Mouse (Mus musculus): ENCODE measurements at regions not wholly inside any gene's neighbourhood (a gene's known extent, or its start where the extent isn't known, plus 50 kb on each side); places are given as distances from the start of the nearest gene placed in this dataset.

GRCm38 (mm10) chr17:45252593-45253230 is 180.8 kb downstream of the Cdc5l start:
- TF ChIP-seq CTCF (IDR thresholded peaks at IDR 0.05; ENCODE audit: borderline replicate concordance, extremely low read depth, insufficient read depth, insufficient read length) (no peak), POLR2A (IDR thresholded peaks at IDR 0.05; ENCODE audit: borderline replicate concordance, extremely low read depth, insufficient read depth, insufficient read length, poor library complexity, severe bottlenecking) (no peak)
